Mouse (Mus musculus) limb, embryonic 11.5 days (tissue): ENCODE data around the gene Tmc4. TPM values are rescaled to one million over a fixed set of nuclear protein-coding genes. Genes with fewer than 3 reads are reported as not detected.

Experiments
- ATAC-seq: fragments of 200-750 bp; cut with Nextera tagmentation; 2 replicates; pipeline ENCODE4 v1.8.0; 2017; ENCODE audit warnings: low read depth; ENCODE audit not compliant: insufficient number of reproducible peaks, low FRiP score, low TSS enrichment
- DNase-seq: peaks from one replicate; pipeline ENCODE4 v3.0.0-alpha.2; 2015; ENCODE audit warnings: low spot score
- H3K27ac ChIP-seq: fragments of 300-500 bp; sonication (generic); replicated peaks from 2 replicates; pipeline ENCODE4 v1.5.1; 2014; ENCODE audit warnings: low read depth, mild to moderate bottlenecking, low read length
- H3K27me3 ChIP-seq: fragments of 300-500 bp; sonication (generic); 2 replicates; pipeline ENCODE4 v1.6.1; 2014; ENCODE audit warnings: mild to moderate bottlenecking, low read length, mixed read lengths; ENCODE audit not compliant: control insufficient read depth, insufficient read depth
- H3K36me3 ChIP-seq: fragments of 300-500 bp; sonication (generic); 2 replicates; pipeline ENCODE4 v1.6.1; 2014; ENCODE audit warnings: mild to moderate bottlenecking, low read length, moderate library complexity, mixed read lengths; ENCODE audit not compliant: control insufficient read depth, insufficient read depth
- H3K4me1 ChIP-seq: fragments of 300-500 bp; sonication (generic); 2 replicates; pipeline ENCODE4 v1.6.1; 2014; ENCODE audit warnings: low read length, mixed read lengths; ENCODE audit not compliant: control insufficient read depth, insufficient read depth
- H3K4me2 ChIP-seq: fragments of 300-500 bp; sonication (generic); 2 replicates; pipeline ENCODE4 v1.6.1; 2014; ENCODE audit warnings: low read depth, mild to moderate bottlenecking, moderate library complexity; ENCODE audit not compliant: severe bottlenecking
- H3K4me3 ChIP-seq: fragments of 300-500 bp; sonication (generic); 2 replicates; pipeline ENCODE4 v1.5.1; 2014; ENCODE audit warnings: low read depth, low read length
- H3K9ac ChIP-seq: fragments of 300-500 bp; sonication (generic); 2 replicates; pipeline ENCODE4 v1.6.1; 2014; ENCODE audit warnings: mild to moderate bottlenecking, low read length
- H3K9me3 ChIP-seq: fragments of 300-500 bp; sonication (generic); 2 replicates; pipeline ENCODE4 v1.6.1; 2016; ENCODE audit warnings: low read length; ENCODE audit not compliant: control insufficient read depth
- WGBS: fragments of 180-500 bp; shearing (Covaris S2); extraction: QIAGEN DNeasy Blood & Tissue Kit; methylation state at CpG from one replicate; pipeline ENCODE4 v1.1.7; 2014; 5-methylcytosine and 5-hydroxymethylcytosine counted together
- microRNA-seq: library from miRNA; unstranded; fragments of <30 nt; microRNA quantifications from one replicate; pipeline ENCODE4, GENCODE M21; 2016
- polyA plus RNA-seq: library from polyadenylated mRNA; unstranded; fragments of >200 nt; fragmentation: Nextera tagmentation; extraction: Ambion mirVana; gene quantifications from 2 replicates; pipeline ENCODE4 v1.2.1, GENCODE M21; 2014

Tmc4 gene
- polyA plus RNA-seq, 1 experiment from 2014 or later: 4.2 TPM

DNA sequence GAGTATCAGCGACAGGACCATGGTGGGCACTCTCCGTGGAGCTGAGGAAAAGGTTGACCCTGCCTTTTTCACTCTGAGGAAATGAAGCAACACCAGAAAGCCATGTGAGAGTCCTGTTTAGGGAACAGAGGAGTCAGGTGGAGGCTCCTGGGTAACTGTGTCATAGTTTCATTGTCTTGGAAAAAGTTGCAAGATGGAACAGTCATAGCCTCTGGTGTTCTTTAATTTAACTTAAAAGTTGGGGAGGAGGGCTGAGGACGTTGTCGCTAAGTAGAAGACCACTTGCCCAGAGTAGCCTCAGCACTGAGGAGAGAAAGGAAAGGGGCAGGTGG lies 61.3 kb downstream of the Tmc4 start, which contains the start of gene Oscar:
TSS of gene Oscar (minus strand) at position 101 of the 332 bp plus-strand sequence.
- H3K4me2 ChIP-seq: no peak within 1 kb of the TSS
- 72% methylated on average over 4 of the region's 4 CpGs for whole genome bisulfite sequencing
- no peak within 1 kb of the TSS for H3K9ac ChIP-seq
- H3K4me1 ChIP-seq: no peaks in the 10 kb centered on the region
- no peak within 1 kb of the TSS for H3K27ac ChIP-seq
- DNase-seq (no peak), ATAC-seq (no peak)
- H3K4me3 ChIP-seq: peak within 1 kb of the TSS; percentile 76; the same call in 1 of the 2 replicates
- no peaks in the 10 kb centered on the region for H3K9me3 ChIP-seq
- H3K36me3 ChIP-seq: peaks cover 5% of the 10 kb centered on the region
- no peaks in the 10 kb centered on the region for H3K27me3 ChIP-seq

Small RNAs within 50 kb of the gene (microRNA-seq; reads per million reads assigned to microRNA genes)
- 4.0 reads per million, percentile 6 among the genes with 10 or more reads in this experiment for gene Mir3572

Other genes starting within 250 kb of the Tmc4 start
- not detected in 2 replicates for gene Tarm1, start 174.9 kb downstream of the Tmc4 start, polyA plus RNA-seq
- gene Oscar, start 61.4 kb downstream of the Tmc4 start, polyA plus RNA-seq: 0.29 TPM in 1 of 2 replicates, not detected in the other
- gene Ndufa3, start 60.2 kb downstream of the Tmc4 start, polyA plus RNA-seq: 400 and 407 TPM in 2 replicates
- gene Tfpt, start 47.6 kb downstream of the Tmc4 start, polyA plus RNA-seq: 31.1 and 35.5 TPM in 2 replicates
- 150 TPM in 2 replicates for gene Prpf31, start 47.6 kb downstream of the Tmc4 start, polyA plus RNA-seq
- 87.2 and 94.2 TPM in 2 replicates for gene Cnot3, start 32.3 kb downstream of the Tmc4 start, polyA plus RNA-seq
- 13.8 and 14.6 TPM in 2 replicates for gene Leng1, start 11.7 kb downstream of the Tmc4 start, polyA plus RNA-seq
- 289 TPM in 2 replicates for gene Tsen34, start 15.3 kb upstream of the Tmc4 start, polyA plus RNA-seq
- 36.7 and 41.2 TPM in 2 replicates for gene Mboat7, start 16.0 kb upstream of the Tmc4 start, polyA plus RNA-seq
- gene Rps9, start 26.4 kb upstream of the Tmc4 start, polyA plus RNA-seq: 1,472 and 1,559 TPM in 2 replicates
- 0.13 TPM in 1 of 2 replicates, not detected in the other for gene Pirb, start 42.8 kb upstream of the Tmc4 start, polyA plus RNA-seq
- gene Gm15448, start 148.1 kb upstream of the Tmc4 start, polyA plus RNA-seq: not detected in 2 replicates
- gene Pira2, start 167.5 kb upstream of the Tmc4 start, polyA plus RNA-seq: 0.11 and 0.23 TPM in 2 replicates
- not detected in 2 replicates for gene Gm14548, start 220.6 kb upstream of the Tmc4 start, polyA plus RNA-seq
- 0.13 TPM in 1 of 2 replicates, not detected in the other for gene Lilra6, start 237.9 kb upstream of the Tmc4 start, polyA plus RNA-seq